Mouse (Mus musculus) cerebellum, postnatal 10 days (tissue): Measurements from ENCODE around the gene Ogfod3.
A peak's percentile ranks its signal among the peaks of the same experiment; 100 is the strongest.

Experiments used
- DNase-seq, 2 experiments: peaks; one replicate each; pipeline ENCODE4 v3.0.0; 2021; ENCODE audit warnings: mixed read lengths in 2 of 2

Gene Ogfod3

DNA sequence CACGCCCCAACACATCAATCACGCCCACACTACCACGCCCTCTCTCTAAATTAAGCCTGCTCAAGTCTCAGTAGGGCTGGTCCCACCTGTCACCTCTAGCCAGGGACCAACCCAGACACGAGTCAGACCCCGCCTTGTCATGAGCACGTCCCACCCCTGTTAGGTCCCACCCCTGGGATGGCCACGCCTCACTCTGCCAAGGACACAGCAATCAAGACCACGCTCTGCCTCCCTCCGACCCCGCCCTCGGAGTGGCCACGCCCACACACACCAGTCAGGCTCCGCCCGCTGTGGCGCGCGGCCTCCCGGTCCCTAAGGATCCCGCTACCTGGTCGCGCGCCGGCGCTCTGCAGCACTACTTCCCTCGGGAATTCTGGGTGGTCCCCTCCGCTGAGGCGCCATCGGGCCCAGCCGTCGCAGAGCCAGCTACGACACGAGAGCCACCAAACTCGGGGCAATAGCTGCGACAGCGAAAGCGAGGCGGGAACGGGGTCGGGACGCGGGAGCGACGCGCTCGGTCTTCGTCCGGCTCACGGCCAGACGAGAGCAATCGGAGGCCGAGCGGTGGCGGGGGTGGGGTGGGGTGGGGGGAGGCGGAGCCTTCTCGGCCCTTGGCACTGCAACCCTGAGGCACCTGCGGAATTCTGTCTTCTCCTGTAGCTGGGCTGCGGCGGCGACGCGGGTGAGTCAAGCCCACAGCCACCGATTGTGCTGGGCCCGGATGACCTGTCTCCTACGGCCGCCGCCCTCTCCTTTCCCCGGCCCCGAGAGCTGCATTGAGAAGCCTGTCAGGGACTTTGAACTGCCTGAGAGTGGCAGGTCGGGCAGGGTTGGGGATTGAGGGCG, at the start of gene Ogfod3, which contains the start of gene Hexdc:
Ogfod3 (minus strand) TSS at position 551 of the 846 bp plus-strand sequence.
Hexdc (plus strand) TSS at position 273 of the 846 bp plus-strand sequence.
- DNase-seq = peak; percentile 97 to 98

DNA sequence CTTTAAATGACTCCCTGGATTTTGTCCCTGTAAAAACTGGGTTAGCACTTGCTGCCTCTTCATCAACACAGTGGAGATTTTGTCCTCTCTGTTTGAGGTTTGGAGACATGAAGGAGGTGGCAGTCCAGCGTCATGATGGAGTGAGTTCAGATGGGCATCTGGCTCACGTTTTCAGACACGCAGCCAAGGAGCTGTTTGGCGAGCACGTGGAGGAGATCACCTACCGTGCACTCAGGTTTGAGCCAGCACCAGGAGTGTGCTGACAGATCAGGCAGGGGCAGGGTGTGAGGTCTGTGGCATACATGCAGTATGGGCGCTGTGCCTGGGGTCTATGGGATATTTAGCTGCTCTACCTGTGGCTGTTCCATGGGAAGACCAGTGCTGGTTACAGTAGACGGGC, 45.7 kb upstream of the Ogfod3 start:
- peak; percentile 47 to 63 for DNase-seq

DNA sequence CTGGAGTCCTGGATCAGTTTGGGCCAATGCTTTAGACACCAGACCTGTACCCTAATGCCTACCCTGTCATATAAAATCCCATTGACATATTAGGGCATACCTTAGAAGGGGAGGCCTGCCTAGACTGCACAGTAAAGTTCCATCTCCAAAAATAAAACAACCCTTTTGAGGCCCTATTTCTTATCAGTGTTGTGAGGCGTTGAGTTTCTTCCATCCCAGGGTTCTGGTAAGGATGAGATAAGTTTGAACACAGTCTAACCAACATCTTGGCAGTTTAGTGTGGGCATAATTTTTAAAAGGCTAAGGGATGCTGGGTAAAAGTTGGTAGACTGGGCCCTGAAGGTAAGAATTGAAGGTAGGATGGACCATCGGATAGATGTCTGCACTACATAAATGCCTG, 35.2 kb upstream of the Ogfod3 start:
- DNase-seq = no peak

DNA sequence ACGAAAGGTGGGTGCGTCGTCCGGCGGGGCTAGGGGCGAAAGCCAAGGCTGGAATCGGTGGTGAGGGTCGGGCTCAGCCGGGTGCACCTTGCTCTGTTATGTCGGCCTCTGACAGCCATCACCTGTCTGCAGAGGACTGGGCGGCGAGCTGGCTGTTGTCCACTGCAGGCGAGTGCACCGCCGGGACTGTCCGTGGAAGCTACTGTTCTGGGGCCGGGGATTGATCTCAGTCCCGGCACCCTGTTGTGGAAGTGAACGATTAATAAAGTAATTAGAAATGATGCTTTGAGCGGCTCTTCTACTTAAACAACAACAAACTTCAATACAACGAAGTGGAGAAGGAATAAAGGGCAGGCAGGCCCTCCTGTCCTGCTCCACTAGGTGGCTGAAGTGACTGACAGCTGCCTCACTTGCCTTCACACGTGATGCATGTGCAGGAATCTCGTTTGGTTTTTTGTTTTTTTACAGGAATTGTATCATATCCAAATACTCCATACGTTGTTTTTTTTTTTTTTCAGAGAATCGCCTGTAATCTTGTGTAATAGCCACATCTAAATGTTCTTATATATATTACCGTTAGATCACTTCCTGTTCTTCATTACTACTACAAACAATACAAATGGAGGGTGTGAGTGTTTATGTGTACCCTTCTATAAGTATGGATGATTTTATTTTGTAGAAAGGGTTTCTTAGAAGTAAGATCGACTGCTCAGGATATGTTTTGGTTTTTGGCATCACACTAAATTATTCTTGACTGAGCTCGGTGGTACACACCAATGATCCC, 33.0 kb upstream of the Ogfod3 start:
- no peak for DNase-seq

DNA sequence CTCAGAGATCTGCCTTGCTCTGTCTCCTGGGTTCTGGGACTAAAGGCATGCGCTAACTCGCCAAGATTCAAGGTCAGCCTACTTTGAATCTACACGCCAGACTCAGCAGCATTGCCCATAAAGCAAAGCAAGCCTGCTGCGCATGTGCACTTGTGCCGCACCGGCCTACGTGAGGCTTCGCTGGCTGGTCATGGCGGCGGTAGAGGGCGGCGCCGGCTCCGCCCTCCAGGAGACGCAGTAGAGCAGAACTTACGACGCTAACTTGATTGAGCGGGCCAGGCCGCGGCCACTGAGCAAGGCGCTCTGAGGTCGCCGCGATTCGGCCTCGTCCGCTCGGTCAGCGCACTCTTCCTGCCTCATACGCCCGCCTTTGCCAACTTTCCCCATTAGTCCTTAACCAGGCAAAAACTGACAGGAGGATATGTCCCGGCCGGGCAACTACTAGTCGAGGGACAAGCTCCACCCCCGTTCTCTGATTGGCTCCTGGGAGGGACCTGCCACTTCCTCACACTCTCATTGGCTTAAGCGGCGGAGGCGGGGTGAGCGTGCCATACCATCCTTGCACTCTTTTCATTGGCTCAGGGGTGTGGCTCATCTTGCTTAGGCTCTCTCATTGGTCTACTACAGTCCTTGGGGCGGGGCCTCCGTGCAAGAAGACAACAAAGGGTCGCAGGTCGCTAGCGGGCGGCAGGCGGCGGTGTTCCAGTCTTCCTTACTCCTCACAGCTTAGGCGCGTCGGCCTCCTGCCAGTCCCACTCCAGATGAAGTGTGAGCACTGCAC, 32.2 kb upstream of the Ogfod3 start, which contains the start of gene Narf:
Narf (plus strand) TSS at position 690 of the 781 bp plus-strand sequence.
- peak; percentile 98 to 99 for DNase-seq

DNA sequence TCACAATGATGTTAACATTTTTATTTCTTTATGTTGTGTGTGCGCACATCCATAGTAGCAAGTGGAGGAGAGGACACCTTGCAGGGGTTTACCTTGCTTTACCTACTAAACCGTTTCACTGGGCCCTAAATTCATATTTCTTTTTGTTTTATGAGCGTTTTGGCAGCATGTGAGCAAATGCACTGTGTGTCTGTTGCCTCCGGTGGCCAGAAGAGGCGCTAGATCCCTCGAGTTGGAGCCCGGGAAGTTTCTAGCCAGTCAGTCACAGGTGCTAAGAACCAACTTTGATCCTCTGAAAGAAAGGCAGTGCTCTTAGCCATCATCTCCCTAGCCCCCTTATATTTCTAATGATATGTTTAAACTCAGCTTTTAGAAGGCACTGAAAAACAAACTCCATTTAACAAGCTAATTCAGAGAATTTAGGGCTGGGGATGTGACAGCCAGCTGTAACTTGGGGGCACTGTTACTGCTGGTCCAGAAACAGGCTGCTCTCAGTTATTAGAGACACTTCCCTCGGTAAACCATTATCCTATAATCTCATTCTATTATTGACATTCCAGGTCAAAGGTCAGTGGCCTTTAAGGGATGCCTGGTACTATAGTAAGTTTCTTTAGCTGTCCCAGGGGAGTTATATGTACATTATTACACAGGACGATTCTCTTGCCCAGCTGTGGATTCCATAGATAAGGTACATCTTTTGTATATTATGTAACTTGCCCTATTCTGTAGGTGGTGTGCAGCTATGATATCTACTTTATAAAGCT, 31.1 kb upstream of the Ogfod3 start:
- peak; percentile 56 to 64 for DNase-seq

DNA sequence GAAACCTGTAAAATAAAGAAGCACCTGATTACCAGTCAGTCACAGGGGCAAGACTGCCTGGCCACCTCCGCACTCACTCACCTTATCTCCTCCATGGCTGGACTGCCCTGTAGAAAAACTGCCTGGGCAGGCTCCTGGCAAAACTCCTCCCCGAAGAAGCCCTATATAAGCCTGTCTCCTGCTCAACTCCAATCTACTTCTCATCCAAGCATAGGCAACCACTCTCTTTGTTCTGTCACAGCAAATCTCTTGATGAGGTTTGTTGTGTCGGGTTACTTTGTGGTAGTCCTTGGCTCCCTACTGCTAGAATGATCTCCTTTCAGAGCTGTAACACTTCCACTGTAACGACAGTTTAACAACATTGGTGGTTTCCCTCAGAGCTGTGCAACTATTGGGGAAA, 28.2 kb upstream of the Ogfod3 start:
- no peak for DNase-seq

DNA sequence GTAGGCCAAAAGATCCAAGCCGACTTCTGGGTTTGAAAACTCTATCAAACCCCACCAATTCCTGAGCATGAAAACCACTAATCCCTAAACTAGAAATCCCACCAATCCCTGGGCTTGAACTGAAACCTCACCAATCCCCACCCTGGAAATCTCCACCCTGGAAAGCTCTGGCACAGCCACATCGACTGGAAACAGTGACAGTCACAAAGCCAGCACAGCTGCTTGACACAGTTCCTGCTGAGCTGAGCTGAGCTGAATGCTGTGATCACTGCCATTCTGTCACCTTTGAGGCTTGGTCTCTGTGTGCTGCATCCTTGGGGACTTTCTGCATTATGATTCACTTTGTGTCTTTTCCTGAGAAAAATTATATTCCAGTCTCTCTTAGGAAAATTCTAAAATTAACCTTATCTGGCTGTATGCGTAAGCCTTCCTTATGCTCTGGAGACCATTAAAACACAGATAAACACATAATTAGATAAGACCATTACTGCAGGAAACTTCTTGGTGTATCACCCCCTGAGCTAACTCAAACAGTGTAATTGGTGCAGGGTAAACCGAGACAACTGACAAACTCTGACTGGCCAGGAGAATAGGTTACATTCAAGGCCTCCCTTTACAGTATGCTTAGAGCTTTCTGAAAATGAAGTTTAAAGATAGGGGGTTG, 27.2 kb upstream of the Ogfod3 start:
- peak; percentile 23 to 34 for DNase-seq

DNA sequence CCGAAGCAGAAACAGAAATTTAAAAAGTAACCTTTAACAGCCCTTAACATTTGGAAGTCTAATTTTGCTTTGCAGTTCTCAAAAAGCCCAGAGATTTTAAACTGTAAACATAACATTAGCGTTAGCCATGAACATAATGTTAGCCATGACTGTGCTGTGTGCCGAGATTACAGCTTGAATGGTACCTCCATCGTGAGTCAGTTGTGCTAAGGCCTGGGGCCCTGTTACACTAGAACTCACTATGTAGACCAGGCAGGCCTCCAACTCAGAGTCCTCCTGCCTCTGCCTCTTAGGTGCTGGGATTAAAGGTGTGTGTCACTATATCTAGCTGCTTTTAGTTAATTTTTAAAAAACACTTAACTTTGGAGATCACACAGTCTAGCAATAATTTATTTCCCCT, 26.7 kb upstream of the Ogfod3 start:
- DNase-seq = no peak

DNA sequence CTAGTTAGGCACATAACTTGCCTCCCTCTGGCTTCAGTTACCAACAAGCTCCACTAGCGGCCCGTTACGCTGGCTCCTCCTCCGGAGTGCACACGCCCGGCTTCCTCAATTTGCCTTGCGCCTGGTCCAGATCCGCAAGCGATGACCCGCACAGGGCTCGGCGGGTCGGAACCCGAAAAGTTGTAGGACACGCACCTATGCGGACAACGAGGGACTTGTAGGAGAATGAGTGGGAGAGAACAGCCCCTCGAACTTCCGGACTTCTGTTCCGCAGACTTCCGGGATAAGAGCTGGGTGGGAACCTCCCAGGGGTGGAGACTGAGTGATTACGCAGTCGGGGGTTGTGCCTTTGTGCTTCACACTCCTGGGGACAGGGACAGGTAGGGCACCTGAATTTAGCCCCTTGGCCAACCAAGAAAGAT, 24.5 kb upstream of the Ogfod3 start, which contains the start of gene Cybc1:
Cybc1 (minus strand) TSS at position 305 of the 422 bp plus-strand sequence.
- DNase-seq = peak; percentile 81 to 85

DNA sequence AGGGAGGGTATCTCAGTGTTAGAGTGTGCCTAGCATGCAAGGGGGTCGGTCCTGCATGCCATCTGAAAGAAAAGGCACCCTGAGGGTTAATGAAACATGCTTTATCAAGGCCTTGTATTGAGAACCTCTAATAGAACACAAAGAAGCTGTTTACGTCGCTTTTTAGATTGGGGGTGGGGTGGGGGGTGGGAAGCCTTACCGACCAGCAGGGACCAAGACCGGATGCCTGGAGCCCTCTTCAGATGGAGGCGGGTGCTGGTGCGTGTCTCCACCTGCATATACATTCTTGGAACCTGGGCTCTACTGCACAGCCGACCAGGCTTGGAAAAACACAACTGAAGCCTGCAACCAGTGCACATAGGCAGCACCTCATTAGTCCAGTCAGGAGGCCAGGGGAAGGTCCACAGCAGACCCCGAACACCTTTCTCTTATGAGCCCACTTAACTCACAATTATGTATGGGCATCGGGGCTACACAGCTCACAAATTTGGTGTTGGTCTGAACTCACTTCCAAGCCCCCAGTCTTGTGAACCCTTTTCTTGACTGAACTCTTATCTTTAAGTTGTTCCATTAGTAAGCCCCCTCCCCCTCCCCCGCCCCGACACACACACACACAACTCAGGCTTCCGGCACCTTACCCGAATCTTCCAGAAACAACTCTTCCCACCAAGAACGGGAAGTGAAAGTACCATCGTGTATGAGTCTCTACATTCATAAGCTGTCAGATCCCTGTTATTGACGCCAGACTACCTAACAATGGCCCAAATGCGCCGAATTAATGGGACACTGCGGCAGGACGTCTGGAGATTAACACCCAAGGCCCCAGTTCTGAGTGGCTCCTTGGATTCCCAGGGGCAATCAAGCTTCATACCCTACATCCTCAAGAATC, 23.9 kb upstream of the Ogfod3 start:
- no peak for DNase-seq

DNA sequence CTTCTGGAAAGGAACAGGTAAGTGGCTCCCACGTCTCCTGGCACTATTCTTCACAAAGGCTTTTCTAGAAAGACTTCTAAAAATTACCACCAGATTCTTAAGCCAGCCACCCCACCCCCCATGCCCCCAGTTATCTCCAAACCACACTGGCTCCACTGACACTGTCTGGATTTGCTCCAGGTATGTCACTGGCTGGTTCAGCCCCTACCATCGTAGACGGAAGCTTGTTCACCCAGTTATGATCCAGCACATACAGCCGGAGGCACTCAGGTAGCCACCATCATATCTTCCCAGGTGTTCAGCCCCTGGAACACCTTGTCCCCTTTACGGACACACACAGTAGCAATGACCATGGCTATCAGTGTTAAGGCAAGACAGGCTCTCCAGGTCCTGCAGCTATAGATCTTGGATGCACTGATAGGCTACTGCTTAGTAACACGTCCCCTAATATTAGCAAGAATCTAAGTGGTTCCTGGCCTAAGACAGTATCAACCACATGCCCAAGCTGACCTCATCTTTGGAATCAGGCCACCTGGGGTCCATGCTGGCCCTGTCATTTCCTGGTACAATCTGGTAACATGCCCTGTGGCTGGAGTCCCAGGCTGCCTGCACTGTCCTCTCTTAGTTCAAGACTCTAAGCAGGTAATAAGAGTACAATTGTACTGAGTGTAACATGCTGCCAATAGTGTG, 17.0 kb upstream of the Ogfod3 start:
- DNase-seq = peak; percentile 71 to 81

DNA sequence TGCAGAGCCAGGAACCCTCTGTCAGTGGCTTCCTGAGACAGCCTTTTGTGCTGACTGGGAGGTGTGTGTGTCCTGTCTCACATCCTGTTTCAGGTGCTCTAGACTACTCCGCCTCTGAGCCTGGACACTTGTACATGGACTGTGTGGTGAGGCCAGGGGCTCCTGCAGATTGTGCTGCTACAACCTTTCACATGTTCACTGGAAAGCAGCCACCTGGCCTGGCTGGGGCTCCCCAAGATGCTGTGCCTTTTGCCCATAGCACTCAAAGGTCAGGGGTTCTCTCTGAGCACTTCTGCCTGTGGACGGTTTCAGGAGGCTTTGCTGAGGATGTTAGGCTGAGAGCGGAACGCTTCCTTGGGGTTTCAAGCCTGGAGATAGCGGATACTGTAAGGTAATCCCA, 16.3 kb upstream of the Ogfod3 start:
- no peak for DNase-seq

DNA sequence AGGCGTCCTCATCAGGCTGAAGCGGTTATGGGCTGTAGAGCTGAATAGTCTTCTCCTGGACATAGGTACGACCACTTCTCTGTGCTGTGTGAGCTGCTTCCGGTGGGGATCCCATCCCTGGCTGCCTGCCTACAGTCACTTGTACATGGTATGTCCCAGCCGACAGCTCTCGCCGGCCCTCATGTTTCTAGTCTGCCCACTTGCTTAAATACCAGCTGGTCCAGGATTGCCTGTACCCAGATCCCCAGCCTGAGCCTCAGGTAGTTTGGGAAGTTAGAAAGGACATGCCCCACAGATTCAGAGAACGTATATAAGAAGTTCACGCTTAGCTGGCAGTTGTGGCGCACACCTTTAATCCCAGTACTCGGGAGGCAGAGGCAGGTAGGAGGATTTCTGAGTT, 15.3 kb upstream of the Ogfod3 start:
- DNase-seq = no peak

DNA sequence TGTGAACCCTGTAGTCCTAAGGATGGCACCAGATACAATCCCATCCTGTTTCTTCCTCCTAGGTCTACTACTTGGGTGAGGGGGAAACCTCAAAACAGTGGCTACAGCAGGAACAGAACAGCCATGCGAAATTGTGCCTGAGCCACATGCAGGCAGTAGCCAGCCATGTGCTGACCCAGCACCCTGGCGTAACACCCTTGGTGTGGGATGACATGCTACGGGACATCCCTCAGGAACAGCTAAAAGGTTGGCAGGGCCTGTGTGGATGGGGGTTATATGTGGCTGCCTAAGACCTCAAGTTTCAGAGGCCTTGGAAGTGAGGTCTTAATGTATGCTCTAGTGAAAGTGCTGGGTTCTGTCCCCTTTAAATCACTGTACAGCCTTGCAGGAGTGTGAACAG, 12.3 kb upstream of the Ogfod3 start:
- no peak for DNase-seq

DNA sequence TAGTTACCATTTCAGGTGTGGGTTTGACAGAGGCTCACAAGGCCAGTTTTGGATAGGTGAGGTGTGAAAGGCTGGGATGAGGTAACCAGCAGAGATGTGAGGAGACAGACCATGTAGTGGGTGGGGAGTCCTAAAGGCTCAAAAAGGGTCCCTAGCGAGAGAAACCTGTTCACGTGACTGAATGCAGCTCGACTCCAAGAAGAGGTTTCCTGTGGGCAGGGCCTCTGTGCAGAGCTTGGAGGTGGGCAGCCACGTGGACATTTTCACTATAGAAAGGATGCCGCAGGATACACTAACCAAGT, 701 bp downstream of the Ogfod3 start:
- no peak for DNase-seq

DNA sequence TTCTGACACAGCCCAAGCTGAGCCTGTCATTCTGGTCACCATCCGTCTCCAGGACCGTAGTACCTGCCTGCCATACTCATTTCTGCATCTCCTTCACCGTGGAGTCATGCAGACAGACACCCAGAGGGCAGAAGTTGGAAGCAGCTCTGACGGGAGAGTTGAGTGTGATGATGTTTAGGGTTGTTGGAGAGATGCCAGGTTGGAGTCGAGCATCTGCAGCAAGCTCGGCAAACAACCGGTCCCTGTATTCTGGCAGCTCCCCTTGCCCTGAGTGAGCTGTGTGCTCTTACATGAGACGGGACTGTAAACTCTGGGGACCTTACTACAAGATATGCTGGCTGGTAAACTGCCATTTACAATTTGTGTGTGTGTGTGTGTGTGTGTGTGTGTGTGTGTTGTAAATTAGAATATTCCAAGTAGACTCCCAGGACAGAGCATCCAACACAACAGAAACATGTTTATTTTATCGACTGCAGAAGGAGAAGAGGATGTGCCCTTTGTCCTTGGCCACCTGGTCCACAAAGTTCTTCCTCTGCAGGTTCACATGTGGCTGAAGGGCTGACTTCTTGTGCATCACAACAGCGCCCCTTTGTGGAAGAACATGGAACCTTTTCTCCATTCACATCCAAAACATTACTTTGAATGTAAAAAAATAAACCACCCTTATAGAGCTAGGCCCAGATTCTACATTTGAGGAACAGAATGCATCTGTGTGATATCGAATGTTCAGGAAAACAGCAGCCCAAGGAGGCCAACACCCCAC, 2.9 kb downstream of the Ogfod3 start:
- DNase-seq = peak; percentile 66 to 77

DNA sequence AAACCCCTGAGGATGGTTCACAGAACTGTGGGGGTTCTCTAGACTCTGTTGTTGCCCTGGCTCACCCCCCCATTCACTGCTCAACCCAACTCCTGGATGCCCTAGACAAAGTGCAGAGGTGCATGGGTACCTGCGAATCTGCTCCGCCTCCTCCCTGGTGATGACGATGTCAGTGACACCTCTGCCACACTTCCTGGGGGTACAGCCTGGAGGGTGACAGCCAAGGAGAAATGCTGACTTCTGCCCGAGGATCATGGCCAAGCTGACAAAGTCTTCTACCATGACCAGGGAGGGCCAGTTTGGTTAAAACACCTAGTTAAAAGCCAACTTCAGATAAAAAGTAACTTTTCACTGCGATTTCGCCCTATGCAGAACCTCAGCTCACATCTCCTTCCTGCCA, 3.7 kb downstream of the Ogfod3 start:
- DNase-seq = no peak

DNA sequence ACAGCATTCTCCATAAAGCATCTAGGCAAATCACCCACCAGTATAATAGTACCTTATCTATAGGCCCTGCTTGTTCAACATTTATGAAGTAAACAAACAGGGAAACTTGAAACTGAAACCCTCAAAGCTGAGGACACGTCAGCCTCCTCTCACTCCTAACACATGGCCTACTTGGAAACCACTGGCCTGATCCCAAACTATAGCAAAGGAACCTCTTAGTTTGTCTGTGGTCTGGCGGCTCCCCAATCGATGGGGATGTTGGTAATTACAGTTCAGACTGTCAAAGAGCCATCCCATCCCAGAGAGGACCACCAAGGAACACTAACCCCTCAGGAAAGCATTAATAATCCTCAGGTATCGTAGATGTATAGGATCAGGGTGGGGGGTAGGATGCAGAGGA, 4.7 kb downstream of the Ogfod3 start:
- no peak for DNase-seq
